Mouse (Mus musculus) midbrain, embryonic 13.5 days (tissue): ENCODE measurements around the gene Prkar1b. TPM values are rescaled to one million over a fixed set of nuclear protein-coding genes. Genes with fewer than 3 reads are reported as not detected.

Experiments used
- ATAC-seq: fragments of 200-750 bp; cut with Nextera tagmentation; 2 replicates; pipeline ENCODE4 v1.8.0; 2017; ENCODE audit warnings: mild to moderate bottlenecking, moderate TSS enrichment, moderate library complexity
- H3K27ac ChIP-seq: fragments of 300-500 bp; sonication (generic); 2 replicates; pipeline ENCODE4 v1.5.1; 2015; ENCODE audit warnings: inconsistent platforms, mild to moderate bottlenecking, moderate library complexity
- H3K27me3 ChIP-seq: fragments of 300-500 bp; sonication (generic); 2 replicates; pipeline ENCODE4 v1.6.1; 2015; ENCODE audit warnings: mild to moderate bottlenecking, inconsistent platforms
- H3K36me3 ChIP-seq: fragments of 300-500 bp; sonication (generic); 2 replicates; pipeline ENCODE4 v1.6.1; 2015; ENCODE audit warnings: mild to moderate bottlenecking, inconsistent platforms
- H3K4me1 ChIP-seq: fragments of 300-500 bp; sonication (generic); replicated peaks from 2 replicates; pipeline ENCODE4 v1.6.1; 2015; ENCODE audit warnings: inconsistent platforms
- H3K4me2 ChIP-seq: fragments of 300-500 bp; sonication (generic); replicated peaks from 2 replicates; pipeline ENCODE4 v1.6.1; 2015; ENCODE audit warnings: moderate library complexity, mild to moderate bottlenecking, inconsistent platforms
- H3K4me3 ChIP-seq: fragments of 300-500 bp; sonication (generic); replicated peaks from 2 replicates; pipeline ENCODE4 v1.5.1; 2015; ENCODE audit warnings: mild to moderate bottlenecking, inconsistent platforms
- H3K9ac ChIP-seq: fragments of 300-500 bp; sonication (generic); replicated peaks from 2 replicates; pipeline ENCODE4 v1.6.1; 2015; ENCODE audit warnings: mild to moderate bottlenecking, inconsistent platforms
- H3K9me3 ChIP-seq: fragments of 300-500 bp; sonication (generic); 2 replicates; pipeline ENCODE4 v1.6.1; 2016; ENCODE audit warnings: mild to moderate bottlenecking, inconsistent platforms
- WGBS: fragments of 180-500 bp; shearing (Covaris S2); methylation state at CpG from one replicate; pipeline ENCODE4 v1.1.7; 2015; 5-methylcytosine and 5-hydroxymethylcytosine counted together
- polyA plus RNA-seq: library from polyadenylated mRNA; unstranded; fragments of >200 nt; fragmentation: Nextera tagmentation; extraction: Ambion mirVana; gene quantifications from 2 replicates; pipeline ENCODE4 v1.2.1, GENCODE M21; 2015

Prkar1b gene
- polyA plus RNA-seq, 1 experiment from 2014 or later, result 139 TPM

DNA sequence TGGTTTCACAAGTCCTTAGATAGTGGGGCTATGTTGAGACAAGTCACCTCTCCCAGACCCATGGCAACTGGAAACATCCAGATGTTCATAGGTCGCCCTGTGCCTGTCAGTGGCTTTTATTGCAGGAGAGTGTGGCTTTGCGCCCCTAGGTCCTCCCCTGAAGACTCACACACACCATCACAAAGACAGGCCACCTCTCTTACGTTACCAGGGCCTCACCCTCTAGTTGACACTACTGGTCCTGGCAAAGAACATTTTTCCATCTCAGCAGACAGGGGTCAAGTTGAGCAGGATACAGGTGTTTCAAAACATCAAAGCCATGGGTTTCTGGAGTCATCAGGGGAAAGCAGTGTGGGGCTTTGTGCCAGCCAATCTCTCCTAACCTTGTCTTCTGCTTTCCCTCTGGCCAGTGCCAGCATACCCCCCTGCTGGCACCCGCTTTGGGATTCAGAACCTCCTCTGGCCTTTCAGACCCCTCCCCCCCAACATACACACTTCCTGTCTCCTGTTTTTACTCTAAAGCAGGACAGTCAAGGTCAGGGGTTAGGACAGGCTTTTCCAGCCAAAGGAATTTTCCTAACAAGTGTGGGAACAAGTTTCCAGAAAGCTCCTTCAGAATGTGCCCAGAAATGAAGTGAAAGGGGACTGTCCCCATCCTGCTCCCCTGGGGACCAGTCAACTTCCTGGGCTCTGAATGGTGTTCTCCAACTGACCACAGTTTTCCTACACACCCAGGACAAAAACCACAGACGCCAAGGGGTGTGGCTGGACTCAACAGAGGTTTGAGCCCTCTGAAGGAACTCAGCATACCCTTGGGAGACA is 31.5 kb downstream of the Prkar1b start:
- H3K27me3 ChIP-seq, result no peaks in the 10 kb centered on the region
- H3K4me3 ChIP-seq, result no peak overlapping the region
- H3K9ac ChIP-seq, result no peak overlapping the region
- peaks cover 19% of the 10 kb centered on the region; the same call in 1 of the 2 replicates for H3K36me3 ChIP-seq
- H3K4me2 ChIP-seq, result no peak overlapping the region
- H3K27ac ChIP-seq, result no peak overlapping the region
- 0 out of 2 replicates have a peak, but pooled peaks cover 5% of the 10 kb centered on the region for H3K4me1 ChIP-seq
- ATAC-seq, result no peak
- peaks cover 2% of the 10 kb centered on the region; the same call in 1 of the 2 replicates for H3K9me3 ChIP-seq
- WGBS, result 71% methylated on average over 5 of the region's 5 CpGs

DNA sequence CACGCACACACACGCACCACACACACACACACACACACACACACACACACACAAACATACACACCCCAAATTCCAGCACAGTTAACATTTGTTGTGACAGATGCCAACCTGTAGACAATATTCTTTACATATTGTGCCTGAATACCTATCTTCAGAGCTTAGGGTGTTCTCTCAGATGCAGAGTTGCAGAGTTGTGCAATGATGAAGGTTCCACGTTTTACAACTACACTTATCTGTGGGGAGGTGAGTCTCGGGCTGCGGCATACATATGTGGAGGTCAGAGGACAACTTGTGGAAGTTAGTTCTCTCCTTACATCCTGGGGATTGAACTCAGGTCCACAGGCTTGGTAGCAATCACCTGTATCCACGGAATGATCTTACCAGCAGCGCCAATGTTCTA is 34.3 kb downstream of the Prkar1b start:
- Histone ChIP-seq H3K27me3 (no peaks in the 10 kb centered on the region), H3K4me1 (peaks cover 11% of the 10 kb centered on the region), H3K9ac (no peak overlapping the region), H3K36me3 (0 out of 2 replicates have a peak, but pooled peaks cover 10% of the 10 kb centered on the region), H3K9me3 (no peaks in the 10 kb centered on the region), H3K27ac (no peak overlapping the region), H3K4me2 (no peak overlapping the region), H3K4me3 (no peak overlapping the region)
- ATAC-seq, result no peak
- 97% methylated on average over 7 of the region's 7 CpGs for WGBS

DNA sequence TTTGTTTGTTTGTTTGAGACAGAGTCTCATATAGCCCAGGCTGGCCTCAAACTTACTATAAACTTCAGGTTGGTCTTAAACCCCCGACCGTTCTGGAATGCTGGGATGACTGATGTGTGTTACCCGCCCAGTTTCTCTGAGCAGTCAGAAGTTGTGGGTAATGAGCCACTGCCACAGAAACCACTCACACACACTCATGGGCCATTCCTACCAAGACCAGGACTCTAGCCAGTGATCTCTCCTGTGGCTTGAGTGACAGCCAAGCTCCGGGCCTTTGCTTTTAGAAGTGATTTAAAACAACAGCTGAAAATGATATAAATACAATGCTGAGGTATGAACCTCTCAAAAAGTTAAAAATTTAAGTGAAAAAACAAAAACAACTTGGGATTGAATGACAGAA is 34.9 kb downstream of the Prkar1b start:
- WGBS, result 81% methylated on average over 4 of the region's 4 CpGs
- ATAC-seq, result no peak

GRCm38 (mm10) chr5:139112418-139112817 is 37.4 kb downstream of the Prkar1b start:
- H3K27me3 ChIP-seq, result no peaks in the 10 kb centered on the region
- H3K4me2 ChIP-seq, result no peak overlapping the region
- no peak overlapping the region for H3K27ac ChIP-seq
- H3K9me3 ChIP-seq, result no peaks in the 10 kb centered on the region
- H3K36me3 ChIP-seq, result peaks cover 18% of the 10 kb centered on the region
- WGBS, result 65% methylated on average over 9 of the region's 9 CpGs
- H3K4me3 ChIP-seq, result no peak overlapping the region
- H3K4me1 ChIP-seq, result peaks cover 11% of the 10 kb centered on the region
- ATAC-seq, result no peak
- no peak overlapping the region for H3K9ac ChIP-seq

More for the DNA sequence above, 34.9 kb downstream of the Prkar1b start:
- Histone ChIP-seq H3K4me3 (no peak overlapping the region), H3K9ac (no peak overlapping the region), H3K27ac (no peak overlapping the region), H3K9me3 (no peaks in the 10 kb centered on the region), H3K27me3 (no peaks in the 10 kb centered on the region), H3K4me2 (no peak overlapping the region), H3K36me3 (0 out of 2 replicates have a peak, but pooled peaks cover 10% of the 10 kb centered on the region), H3K4me1 (peaks cover 11% of the 10 kb centered on the region)

GRCm38 (mm10) chr5:139111991-139112390 is 37.8 kb downstream of the Prkar1b start:
- Histone ChIP-seq H3K4me1 (peaks cover 11% of the 10 kb centered on the region), H3K36me3 (peaks cover 19% of the 10 kb centered on the region), H3K4me2 (no peak overlapping the region), H3K9me3 (no peaks in the 10 kb centered on the region), H3K27me3 (no peaks in the 10 kb centered on the region), H3K4me3 (no peak overlapping the region), H3K27ac (no peak overlapping the region), H3K9ac (no peak overlapping the region)
- WGBS, result 74% methylated on average over 9 of the region's 9 CpGs
- no peak for ATAC-seq

DNA sequence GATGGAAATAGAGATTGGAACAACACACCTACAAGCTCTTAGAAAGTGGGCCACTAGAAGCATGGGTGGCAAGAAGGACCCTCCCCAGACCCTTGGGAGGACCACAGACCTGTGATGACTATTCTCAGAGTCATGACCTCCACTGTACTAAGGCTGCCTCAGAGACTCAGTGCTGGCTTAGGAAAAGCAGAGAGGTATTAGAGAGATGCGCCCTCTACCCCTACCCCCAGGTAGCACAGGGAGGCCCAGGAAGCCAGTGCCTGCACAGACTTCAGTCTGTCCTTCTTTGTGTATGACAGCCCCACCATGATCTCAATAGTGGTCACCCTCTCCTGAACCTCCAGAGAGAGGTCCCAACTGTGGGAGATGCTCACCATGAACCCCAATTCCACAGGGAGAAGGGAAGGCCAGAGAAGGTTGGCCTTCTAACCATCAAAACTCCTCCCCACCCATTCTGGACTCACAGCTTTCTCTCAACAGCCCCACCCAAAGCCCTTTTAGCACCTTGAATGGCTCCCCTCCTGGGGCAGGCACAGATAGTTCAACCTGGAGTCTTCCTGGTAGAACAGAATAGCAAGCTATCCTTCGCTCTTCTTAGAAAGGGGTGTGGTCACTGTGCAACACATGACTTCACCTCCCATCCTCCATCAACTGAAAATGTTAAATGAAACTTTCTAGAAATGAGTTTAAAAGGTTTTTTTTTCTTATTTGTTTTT is 39.5 kb downstream of the Prkar1b start:
- WGBS, result 91% methylated on average over 2 of the region's 2 CpGs
- H3K4me1 ChIP-seq, result peaks cover 11% of the 10 kb centered on the region
- ATAC-seq, result no peak
- H3K4me2 ChIP-seq, result no peak overlapping the region
- no peak overlapping the region for H3K4me3 ChIP-seq
- H3K9me3 ChIP-seq, result no peaks in the 10 kb centered on the region
- H3K27me3 ChIP-seq, result no peaks in the 10 kb centered on the region
- no peak overlapping the region for H3K9ac ChIP-seq
- peaks cover 29% of the 10 kb centered on the region for H3K36me3 ChIP-seq
- H3K27ac ChIP-seq, result no peak overlapping the region

DNA sequence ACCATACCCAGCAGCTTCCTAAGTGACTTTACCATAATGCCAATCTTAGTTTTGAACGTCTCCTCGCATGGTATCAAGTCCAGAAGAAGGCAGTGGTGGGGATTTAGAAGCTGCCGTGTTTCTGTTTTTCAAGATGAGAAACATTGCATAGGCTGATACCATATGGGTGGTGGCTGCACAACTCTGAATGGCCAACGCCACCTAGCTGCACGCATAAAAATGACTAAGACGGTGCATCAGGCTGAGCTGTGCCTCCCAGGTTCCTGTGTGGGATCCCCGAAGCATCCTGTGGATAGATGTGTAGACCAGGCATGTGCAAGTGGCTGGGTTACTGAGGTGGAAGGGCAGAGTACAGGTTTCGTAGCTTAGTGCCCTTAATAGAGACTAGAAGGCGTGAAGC is 42.0 kb downstream of the Prkar1b start:
- no peak for ATAC-seq
- 81% methylated on average over 9 of the region's 9 CpGs for WGBS
- no peaks in the 10 kb centered on the region for H3K27me3 ChIP-seq

DNA sequence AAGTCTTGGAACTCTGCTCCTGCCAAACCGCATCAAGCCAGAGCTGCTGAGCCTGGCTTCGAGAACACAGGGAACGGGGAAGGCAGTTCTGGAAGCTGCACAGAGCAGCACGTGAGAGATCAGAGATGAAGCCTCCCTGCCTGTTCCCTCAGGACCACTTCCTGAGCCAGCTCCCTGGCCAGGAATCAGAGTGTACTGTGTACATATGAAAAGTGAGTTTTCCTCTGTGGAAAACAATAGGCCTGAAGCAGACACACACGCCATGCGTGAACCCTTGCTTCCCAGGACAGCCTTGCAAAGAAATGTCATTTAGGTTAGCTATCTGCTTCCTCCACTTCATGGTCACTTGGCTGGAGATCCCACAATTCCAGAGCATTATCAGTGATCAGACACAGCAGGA is 48.0 kb downstream of the Prkar1b start:
- ATAC-seq, result no peak
- no peaks in the 10 kb centered on the region for H3K27me3 ChIP-seq
- WGBS, result 75% methylated on average over 6 of the region's 6 CpGs
- no peak overlapping the region for H3K4me2 ChIP-seq
- H3K4me3 ChIP-seq, result no peak overlapping the region
- H3K9me3 ChIP-seq, result no peaks in the 10 kb centered on the region
- H3K27ac ChIP-seq, result no peak overlapping the region
- H3K36me3 ChIP-seq, result peaks cover 20% of the 10 kb centered on the region
- peaks cover 16% of the 10 kb centered on the region for H3K4me1 ChIP-seq
- no peak overlapping the region for H3K9ac ChIP-seq

More for the DNA sequence above, 42.0 kb downstream of the Prkar1b start:
- H3K4me2 ChIP-seq, result no peak overlapping the region
- H3K4me1 ChIP-seq, result peaks cover 6% of the 10 kb centered on the region
- H3K9me3 ChIP-seq, result no peaks in the 10 kb centered on the region
- no peak overlapping the region for H3K27ac ChIP-seq
- no peak overlapping the region for H3K9ac ChIP-seq
- no peak overlapping the region for H3K4me3 ChIP-seq
- peaks cover 36% of the 10 kb centered on the region for H3K36me3 ChIP-seq

- Histone ChIP-seq H3K9me3 (no peaks in the 10 kb centered on the region), H3K4me3 (no peak overlapping the region), H3K4me1 (peaks cover 16% of the 10 kb centered on the region), H3K27ac (peak overlapping the region; percentile 73), H3K36me3 (no peaks in the 10 kb centered on the region), H3K27me3 (no peaks in the 10 kb centered on the region), H3K9ac (0 out of 2 replicates have a peak overlapping the region, but pooled peaks have one; percentile 11), H3K4me2 (no peak overlapping the region)
- WGBS, result 50% methylated on average over 12 of the region's 12 CpGs
- ATAC-seq, result peak; percentile 66; the same call in 1 of the 2 replicates
Observed at GRCm38 (mm10) chr5:139098991-139099972, 50.5 kb downstream of the Prkar1b start.

GRCm38 (mm10) chr5:139095297-139096110 is 54.3 kb downstream of the Prkar1b start:
- H3K9me3 ChIP-seq, result no peaks in the 10 kb centered on the region
- 82% methylated on average over 8 of the region's 8 CpGs for WGBS
- no peak overlapping the region for H3K4me3 ChIP-seq
- H3K27me3 ChIP-seq, result no peaks in the 10 kb centered on the region
- no peaks in the 10 kb centered on the region for H3K36me3 ChIP-seq
- no peak overlapping the region for H3K4me2 ChIP-seq
- H3K27ac ChIP-seq, result no peak overlapping the region
- ATAC-seq, result no peak
- no peak overlapping the region for H3K9ac ChIP-seq
- H3K4me1 ChIP-seq, result peaks cover 16% of the 10 kb centered on the region

DNA sequence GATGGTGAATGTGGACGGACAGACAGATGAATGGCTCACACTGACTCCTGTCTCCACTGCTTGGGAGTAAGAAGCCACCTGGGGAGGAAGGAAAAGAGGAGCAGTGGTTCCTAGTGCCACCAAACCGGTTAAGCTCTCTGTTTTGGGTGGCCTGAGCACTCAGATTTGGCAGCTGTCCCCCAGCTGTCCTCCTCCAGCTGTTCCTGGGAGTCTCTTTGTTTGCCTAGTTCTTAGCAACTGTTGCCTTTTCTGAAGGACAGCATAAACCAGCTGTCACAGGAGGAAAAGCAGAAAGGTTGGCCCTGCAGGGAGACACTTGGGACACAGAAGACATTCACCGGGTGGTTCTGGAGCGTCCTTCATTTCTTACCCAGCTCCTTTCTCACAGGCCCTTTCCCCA is 56.3 kb downstream of the Prkar1b start:
- Histone ChIP-seq H3K27ac (no peak overlapping the region), H3K27me3 (no peaks in the 10 kb centered on the region), H3K4me3 (no peak overlapping the region), H3K36me3 (no peaks in the 10 kb centered on the region), H3K4me1 (peaks cover 3% of the 10 kb centered on the region; the same call in 1 of the 2 replicates), H3K9ac (no peak overlapping the region), H3K9me3 (no peaks in the 10 kb centered on the region), H3K4me2 (no peak overlapping the region)
- no peak for ATAC-seq
- 73% methylated on average over 4 of the region's 4 CpGs for WGBS
